Mouse (Mus musculus) heart, postnatal 10 days (tissue): ENCODE measurements around the gene Hmga1b. TPM values are rescaled to one million over a fixed set of nuclear protein-coding genes. Genes with fewer than 3 reads are reported as not detected.
"Not testable (repeated sequence)": the region's sequence is repeated elsewhere in the genome, so short reads cannot be mapped to it uniquely, and the experiment has no call there.

ENCODE experiments used
- DNase-seq, 2 experiments: peaks; one replicate each; pipeline ENCODE4 v3.0.0; 2021
- intact Hi-C: fragments of 180-260 bp; cut with DNase I; formaldehyde crosslinking; loops from one replicate; pipeline ENCODE4 v1.15.1; 2025
- total RNA-seq, 2 experiments: library from RNA; stranded (reverse); gene quantifications; 2 replicates each; pipeline ENCODE4 v1.2.3; 2021

The Hmga1b gene
- total RNA-seq, 2 experiments from 2014 or later: 20.1 to 21.0 TPM

DNA sequence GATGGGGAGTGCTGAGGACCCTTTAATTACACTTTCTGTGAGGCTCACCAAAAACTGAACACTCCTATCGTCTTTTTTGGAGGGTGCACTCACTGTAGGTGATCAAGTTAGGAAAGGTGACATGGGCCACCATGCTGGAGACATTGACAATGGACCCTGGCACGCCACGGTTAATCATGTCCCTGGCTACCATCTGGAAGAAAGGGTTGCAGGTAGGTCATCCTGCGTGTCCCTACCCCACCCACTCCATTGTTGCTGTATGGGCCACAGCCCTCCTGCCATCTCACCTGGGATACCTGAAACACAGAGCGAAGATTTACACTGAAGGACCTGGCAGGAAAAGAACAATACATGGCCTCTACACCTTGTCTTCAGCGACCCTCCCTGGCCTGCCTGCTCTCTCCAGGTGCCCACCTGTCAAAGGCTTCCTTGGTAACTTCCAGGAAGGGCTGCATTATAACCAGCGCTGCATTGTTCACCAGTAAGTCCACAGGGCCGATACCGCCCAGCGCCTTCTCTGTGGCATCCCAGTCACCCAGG is 32.2 kb upstream of the Hmga1b start:
- no peak for DNase-seq
- intact Hi-C loops: no loop called here

DNA sequence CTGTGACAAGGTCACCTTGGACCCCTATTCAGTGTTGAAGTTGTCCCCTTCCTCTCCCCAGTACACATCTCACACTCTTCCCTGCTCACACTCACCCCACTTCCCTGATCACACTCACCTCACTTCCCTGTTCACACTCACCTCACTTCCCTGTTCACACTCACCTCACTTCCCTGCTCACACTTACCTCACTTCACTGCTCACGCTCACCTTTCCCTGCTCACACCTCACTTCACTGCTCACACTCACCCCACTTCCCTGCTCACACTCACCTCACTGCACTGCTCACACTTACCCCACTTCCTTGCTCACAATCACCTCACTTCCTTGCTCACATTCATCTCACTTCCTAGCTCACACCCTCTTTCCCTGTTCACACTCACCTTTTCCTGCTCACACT is 31.2 kb upstream of the Hmga1b start:
- intact Hi-C loops: no loop called here
- no peak for DNase-seq

DNA sequence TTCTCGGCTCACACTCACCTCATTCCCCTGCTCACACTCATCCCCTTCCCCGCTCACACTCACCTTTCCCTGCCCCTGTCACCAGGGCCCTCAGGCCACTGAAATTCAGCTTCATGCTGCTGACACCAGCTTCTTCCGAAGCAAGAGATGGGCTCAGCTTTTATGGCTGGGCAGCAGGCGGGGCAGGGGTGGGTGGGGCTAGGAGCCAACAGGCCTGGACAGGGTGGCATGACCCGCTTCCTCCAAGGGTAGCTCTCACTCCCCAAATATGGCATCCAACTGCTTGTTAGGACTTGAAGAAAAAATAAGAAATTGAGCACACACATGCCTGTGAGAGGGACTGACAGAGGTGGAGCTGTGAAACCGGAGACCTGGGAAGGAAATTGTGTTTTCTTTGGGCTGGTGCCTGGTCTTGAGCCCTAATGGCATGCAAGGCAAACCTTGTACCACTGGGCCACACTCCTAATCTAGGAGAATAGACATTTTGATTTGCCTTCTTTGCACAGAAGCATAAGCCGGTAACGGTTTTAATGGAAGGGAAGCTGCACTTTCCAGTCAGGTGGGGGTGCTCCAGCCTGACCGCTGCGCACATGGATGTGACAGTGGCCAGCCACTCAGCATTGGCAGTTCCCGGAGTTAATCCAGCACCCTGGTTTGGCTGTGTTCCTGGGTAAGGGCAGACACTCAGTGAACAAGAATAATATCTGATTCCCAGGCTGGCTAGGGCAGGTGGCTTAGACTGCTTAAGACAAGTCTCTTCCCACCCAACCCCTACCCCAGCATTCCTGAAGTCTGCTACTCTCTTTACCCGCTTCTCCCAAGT is 30.5 kb upstream of the Hmga1b start, which contains the start of gene Cbr2:
Gene Cbr2, minus strand, starts transcription at position 257 of the 823 bp plus-strand sequence.
- intact Hi-C loops: no loop called here
- DNase-seq: peak; percentile 74 to 76

DNA sequence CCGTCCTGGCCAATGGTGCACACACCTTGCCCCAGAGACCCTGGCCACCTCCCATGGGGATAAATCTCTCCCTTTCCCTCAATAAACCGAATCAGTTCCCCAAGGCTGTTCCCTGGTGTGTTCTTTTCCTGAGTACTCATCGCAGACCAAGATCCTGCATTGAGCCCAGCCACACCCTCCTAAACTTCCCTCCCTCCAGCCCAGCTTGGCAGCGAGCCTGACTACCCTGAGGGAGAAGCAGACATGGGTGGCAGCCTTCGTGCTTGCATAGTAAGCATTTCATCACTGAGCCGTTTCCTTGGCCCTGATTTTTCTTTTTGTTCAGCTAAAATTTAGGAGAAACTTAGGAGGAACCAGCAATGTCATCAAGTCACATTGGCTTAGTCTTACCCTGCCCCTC is 29.1 kb upstream of the Hmga1b start:
- intact Hi-C loops: no loop called here
- DNase-seq: peak; percentile 43 to 49

DNA sequence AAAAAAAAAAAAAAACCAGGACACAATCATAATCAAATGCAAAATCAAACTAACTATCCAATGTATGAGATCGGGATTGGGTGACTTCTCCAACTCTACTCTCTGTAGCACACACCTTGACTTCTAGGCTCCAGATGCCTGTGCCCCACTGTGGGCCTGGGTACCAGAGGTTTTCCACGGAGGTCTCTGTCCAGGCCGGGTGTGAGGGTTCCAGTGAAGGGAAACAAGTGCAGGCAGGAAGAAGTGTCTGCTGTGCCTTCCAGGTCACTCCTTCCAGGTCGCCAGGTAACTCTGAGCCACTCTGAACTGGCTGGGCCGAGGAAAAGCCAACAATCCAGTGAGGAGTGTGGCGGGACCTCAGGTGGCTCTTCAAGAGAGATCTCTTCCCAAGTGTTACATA is 26.2 kb upstream of the Hmga1b start:
- no peak for DNase-seq
- intact Hi-C loops: no loop called here

DNA sequence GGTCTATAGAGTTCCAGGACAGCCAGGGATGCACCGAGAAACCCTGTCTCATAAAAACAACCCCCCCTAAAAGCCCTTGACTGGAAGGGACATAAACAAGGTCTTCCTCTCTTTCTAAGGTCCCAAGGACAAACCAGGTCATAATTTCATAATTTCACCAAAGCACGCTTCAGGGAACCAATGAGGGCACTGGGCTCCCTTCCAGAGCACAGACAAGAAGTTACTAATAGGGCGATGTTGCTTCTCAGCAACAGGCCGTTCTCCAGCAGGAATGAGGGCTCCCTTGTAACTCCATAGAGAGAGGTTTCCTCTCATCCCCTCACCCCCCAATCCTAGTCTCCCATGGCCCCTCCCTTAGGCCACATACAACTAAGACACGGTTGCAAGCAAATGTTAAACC is 21.6 kb upstream of the Hmga1b start:
- intact Hi-C loops: no loop called here
- no peak for DNase-seq

DNA sequence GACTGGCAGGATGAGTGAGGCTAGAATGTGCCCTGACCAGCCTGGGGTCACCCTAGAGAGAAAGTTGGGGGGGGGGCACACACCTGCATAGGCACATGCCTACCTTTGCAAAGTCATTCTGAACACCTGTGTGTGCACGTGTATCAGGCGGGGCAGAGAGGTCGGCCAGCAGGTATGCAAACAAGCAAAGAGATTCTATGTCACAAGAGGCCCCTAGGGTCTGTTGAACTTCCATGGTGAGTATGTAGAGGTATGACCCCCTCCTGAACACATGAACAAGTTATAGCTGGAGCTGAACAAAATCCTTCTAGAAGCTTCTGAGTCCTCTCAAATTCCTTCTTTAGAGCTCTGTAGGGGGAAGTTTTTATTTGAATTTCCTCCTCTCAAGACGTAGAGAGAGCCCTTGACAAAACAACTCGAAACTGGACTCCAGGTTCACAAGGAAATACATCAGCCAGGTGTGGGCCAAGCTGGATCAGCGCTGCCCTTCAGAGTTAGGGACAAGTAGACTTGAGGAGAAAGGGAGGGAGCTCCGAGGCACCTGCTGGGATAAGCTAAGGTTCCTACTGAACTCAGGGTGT is 18.4 kb upstream of the Hmga1b start:
- intact Hi-C loops: no loop called here
- no peak for DNase-seq

DNA sequence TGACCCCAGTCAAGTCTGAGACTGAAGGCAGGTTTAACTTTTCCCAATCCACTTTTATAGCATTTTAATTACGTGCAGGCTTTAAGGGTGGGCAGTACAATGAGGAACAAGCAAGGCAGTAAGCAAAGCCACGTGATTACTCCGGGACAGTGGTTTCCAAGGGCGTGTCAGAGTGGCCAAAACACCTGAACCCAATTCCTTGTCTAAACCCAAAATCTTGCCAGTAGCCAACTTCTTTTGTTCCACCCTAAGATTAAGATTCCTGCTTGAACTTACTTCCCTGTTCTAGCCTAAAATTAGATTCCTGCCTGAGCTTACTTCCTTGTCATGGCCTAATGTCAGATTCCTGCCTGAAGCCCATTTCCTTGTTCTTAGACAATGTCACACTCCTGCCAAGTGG is 14.6 kb upstream of the Hmga1b start:
- DNase-seq: no peak
- intact Hi-C loops: loop anchor here (2.0 kb wide), 1 partner anchor 25 kb away; no protein-coding TSS in a partner anchor

DNA sequence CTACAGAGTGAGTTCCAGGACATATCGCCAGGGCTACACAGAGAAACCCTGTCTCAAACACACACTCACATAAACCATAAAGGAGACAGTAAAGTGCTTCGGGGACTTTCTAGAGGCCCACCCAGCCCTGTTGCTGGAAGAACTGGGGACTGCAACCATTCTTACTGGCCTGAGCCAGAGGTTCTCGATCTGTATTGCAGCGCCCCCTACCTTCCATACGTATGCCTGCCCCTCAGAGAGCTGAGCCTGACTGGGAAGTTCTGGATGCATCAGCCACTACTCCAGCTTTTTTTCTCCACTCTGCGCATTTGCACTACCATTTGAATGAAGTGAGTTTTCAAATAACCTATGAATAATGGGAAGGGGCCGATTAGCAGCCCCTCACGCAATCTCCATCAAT is 13.2 kb upstream of the Hmga1b start:
- intact Hi-C loops: no loop called here

DNA sequence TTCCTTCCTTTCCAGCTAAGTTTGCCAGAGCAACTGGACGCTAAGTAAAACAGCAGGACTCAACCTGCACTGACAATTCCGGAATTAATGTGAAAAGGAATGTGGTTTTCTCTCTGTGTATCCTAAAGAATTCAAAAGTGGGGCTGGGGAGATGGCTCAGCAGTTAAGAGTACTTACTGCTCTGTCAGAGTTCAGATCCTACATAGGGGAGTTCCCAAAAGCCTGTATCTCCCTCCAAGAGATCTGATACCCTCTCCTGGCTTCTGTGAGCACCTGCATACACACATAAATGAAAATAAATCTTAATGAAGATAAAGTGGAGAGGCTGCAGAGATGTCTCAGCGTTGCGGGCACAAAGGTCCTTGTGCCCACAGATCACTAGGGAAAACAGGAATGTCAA is 11.0 kb upstream of the Hmga1b start:
- intact Hi-C loops: no loop called here
- no peak for DNase-seq

More for the DNA sequence above, 13.2 kb upstream of the Hmga1b start:
- DNase-seq: peak in 1 of 2 experiments; percentile 36

DNA sequence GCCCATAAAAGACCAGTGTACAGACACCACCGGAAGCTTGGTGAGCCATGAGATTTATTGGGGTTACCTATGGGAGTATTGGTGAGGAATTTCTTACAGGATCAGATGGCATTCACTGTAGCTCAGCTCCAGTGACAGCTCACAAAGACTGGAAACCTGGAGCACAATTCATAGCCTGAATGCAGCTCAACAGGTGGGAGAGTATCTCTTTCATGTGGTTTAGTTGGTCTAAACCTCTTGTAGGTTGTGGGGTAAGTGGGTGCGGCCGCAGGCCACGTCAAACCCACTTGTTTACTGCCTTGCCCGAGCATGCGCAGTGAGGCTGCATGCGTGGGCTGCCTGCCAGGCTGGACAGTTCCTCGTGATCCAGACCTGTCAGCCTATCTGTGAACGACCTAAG is 2.4 kb upstream of the Hmga1b start:
- intact Hi-C loops: no loop called here

DNA sequence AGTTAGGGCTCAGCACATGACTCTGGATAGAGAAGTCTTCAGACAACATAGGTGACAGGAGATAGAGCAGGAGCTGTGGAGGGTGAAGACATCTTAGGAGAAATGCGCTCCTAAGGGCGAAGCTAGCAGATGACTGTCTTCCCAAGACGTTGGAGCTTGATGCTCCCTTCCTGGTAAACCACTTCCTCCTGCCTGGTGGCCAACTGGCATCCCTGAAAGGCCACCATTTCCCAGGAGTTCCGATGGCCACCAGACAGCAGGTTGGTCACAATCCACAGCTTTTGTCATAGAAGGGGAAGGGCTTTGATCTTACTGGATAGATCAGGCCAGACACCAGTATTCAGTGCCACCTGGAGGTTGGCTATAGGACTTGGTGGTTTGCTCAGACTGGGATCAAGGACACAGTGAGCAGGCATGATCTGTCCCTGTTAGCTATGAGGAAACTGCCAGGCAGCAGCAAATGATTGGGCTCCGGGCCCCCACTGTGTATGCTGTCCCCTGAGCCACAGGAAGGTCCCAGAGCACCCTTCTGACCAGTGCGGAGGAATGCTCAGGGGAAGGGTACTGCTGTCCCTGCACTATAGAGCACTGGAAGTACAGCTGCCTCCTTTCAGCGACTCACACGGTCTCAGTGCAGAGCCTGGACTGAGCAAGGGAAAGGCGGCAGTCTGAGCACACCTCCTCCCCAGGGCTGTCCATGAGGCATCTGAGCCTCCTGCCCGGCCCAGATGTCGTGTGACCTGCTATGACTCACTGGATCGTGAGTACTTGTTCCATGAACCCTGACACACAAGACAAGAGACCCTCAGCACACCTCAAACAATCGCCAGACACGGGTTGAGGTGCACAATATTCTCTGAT is 553 bp upstream of the Hmga1b start:
- intact Hi-C loops: no loop called here
- DNase-seq: no peak

More for the DNA sequence above, 2.4 kb upstream of the Hmga1b start:
- DNase-seq: no peak

DNA sequence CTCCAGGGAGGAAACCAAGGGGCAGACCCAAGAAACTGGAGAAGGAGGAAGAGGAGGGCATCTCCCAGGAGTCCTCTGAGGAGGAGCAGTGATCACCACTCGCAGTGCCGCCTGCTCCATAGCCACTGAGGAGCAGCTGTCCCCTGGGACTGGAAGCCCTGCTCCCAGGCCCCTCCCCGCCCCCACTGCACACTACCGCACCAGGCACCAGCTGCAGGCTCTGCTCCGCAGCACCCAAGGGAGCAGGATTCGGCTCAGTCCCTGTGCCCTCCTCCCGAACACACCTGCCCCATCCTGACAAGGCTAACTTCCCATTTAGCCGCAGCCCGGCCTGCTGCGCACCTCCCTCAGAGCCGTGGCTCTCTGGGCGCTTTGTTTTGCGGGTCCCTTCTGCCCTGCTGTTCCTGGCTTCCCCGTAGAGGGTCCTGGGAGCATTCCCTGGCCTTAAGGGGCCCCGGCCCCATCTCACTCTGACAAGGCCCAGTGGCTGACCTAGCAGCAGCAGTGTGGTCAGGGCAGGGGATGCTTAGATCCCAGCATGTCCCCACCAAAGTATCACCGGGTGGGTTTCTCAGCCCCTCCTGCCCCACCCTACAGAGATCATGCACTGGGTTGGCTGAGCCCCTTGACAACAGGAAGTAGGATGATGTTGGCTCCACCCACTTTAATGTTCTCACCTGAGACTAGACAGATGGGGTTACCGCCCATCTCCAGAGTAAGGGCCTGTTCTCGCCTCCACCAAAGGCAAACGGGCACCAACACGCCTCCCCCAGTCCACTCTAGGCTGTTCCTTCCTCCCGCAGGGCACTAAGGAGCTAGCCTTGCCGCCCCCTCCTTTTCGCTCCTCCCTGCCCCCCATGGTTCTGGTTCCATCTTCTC is 766 bp downstream of the Hmga1b start:
- DNase-seq, intact Hi-C loops: not testable (repeated sequence)

DNA sequence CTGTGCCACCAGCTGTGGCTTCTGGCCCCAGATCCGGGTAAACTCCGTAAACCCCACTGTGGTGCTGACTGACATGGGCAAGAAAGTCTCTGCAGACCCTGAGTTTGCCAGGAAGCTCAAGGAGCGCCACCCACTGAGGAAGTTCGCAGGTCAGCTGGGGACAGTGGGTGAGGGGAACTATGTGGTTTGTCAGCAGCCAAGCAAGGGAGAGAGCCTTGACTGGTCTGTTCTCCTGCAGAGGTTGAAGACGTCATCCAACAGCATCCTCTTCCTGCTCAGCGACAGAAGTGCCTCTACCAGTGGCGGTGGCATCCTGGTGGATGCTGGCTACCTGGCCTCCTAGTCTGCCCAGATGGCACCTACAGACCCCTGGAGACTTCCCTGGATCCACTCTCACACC is 4.4 kb downstream of the Hmga1b start:
- intact Hi-C loops, DNase-seq: not testable (repeated sequence)

DNA sequence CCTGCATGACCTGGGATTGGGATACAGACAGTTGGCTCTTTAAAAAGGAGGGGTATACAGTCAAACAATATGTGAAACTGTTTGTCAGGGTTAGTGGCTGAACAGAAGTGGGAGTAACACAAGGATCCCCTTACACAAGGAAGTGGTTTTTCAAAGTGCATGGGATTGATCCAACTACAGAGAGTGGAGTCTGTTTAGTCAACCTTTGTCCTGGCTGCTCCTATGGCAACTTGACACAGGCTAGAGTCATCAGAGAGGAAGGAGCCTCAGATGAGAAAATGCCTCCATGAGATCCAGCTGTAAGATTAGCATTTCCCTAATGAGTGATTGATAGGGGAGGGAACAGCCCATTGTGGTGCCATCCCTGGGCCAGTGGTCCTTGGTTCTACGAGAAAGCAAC is 5.6 kb downstream of the Hmga1b start:
- DNase-seq: no peak
- intact Hi-C loops: no loop called here

DNA sequence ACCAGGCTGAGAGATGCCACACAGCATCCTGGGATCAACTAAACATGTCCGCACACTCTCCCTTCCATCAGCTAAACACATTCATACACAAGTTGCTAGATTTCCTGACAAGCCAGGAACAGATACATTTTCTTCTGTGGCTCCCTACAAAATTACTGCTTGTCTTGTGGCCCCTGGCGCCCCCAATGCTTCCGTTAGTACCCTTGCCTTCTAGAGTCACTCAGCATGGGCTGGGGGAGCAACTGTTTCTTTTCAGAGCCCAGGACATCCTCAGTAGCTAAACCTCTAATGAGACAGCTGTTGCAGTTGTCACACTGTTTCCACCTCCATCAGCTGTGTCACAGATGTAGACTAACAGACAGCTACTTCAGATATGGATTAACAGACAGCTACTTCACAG is 10.2 kb downstream of the Hmga1b start:
- DNase-seq: no peak
- intact Hi-C loops: loop anchor here (10.0 kb wide), 1 partner anchor 258 kb away; no protein-coding TSS in a partner anchor

DNA sequence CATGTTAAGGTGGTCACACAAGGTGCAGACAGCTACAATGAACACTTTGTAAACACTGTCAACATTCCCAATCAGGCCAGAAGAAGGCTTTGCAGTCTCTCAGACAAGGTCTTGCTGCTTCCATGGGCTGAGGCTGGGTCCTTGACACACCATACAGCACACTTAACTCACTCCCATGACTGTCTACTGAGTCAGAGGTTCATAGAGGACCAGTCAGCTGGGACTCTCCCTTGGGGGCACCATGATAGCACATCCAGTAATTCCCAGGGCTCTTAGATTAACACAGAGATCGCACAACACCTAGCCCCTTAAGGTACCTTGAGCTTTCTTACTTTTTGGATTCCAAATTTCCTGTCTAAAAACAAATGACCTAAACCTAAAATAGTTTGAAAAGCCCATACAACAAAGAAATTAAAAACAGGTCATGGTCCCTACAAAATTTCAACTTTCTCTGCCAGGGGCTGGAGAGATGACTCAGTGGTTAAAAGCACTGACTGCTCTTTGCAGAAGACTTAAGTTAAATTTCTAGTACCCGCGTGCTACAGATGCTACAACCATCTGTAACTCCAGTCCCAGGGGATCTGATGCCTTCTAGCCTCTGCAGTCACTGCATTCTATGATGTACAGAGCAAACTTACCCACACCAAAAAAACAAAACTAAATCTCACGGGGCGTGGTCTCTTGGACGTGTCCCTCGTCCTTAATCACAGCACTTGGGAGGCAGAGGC is 11.0 kb downstream of the Hmga1b start:
- intact Hi-C loops: loop anchor here (10.0 kb wide), 1 partner anchor 259 kb away; no protein-coding TSS in a partner anchor
- no peak for DNase-seq

DNA sequence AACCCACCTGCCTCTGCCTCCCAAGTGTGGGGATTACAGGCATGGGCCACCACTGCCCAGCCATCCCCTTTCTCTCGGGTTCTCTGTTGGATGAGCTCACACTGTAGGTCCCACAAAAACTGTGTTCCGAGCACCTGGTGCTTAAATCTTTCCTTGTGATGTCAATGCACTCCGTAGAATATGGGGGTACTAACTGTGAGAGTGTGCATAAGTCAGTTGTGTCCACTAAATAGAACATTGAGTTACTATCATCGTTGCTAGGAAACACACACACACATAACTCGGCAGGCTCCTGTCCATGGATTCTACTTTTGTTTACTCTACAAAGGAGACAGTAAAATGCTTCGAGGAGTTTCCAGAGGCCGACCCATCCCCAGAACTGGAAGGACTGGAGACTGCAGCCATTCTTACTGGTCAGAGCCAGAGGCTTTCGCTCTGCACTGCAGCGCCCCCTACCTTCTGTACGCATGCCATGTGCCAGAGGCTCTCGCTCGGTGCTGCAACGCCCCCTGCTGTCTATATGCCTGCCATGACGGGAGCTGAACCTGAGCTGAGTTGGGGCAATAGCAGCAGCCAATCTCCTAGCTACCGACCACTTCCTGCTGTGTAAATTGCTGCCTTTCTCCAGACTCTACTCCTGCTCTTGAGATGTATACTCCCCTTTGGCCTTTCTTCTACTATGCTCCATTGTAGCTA is 13.3 kb downstream of the Hmga1b start:
- intact Hi-C loops: loop anchor here (1.0 to 10.0 kb wide), 4 partner anchors 56 to 289 kb away; no protein-coding TSS in a partner anchor

More for the DNA sequence above, 13.3 kb downstream of the Hmga1b start:
- DNase-seq: peak; percentile 95 to 98
